Mouse (Mus musculus) midbrain, embryonic 10.5 days (tissue): Measurements from ENCODE around the gene Dnajb11. TPM values are rescaled to one million over a fixed set of nuclear protein-coding genes. Genes with fewer than 3 reads are reported as not detected.
A peak's percentile ranks its signal among the peaks of the same experiment; 100 is the strongest.

Experiments
- DNase-seq: peaks from one replicate; pipeline ENCODE4 v3.0.0-alpha.2; 2017; ENCODE audit warnings: low spot score
- H3K27ac ChIP-seq: fragments of 300-500 bp; sonication (generic); replicated peaks from 2 replicates; pipeline ENCODE4 v1.5.1; 2016; ENCODE audit warnings: mild to moderate bottlenecking
- H3K27me3 ChIP-seq: fragments of 300-500 bp; sonication (generic); 2 replicates; pipeline ENCODE4 v1.6.1; 2016; ENCODE audit warnings: low read depth, mild to moderate bottlenecking; ENCODE audit not compliant: poor library complexity, severe bottlenecking
- H3K36me3 ChIP-seq: fragments of 300-500 bp; sonication (generic); 2 replicates; pipeline ENCODE4 v1.6.1; 2016; ENCODE audit warnings: mild to moderate bottlenecking, moderate library complexity
- H3K4me1 ChIP-seq: fragments of 300-500 bp; sonication (generic); 2 replicates; pipeline ENCODE4 v1.6.1; 2016
- H3K4me3 ChIP-seq: fragments of 300-500 bp; sonication (generic); 2 replicates; pipeline ENCODE4 v1.5.1; 2016; ENCODE audit warnings: mild to moderate bottlenecking, moderate library complexity
- H3K9me3 ChIP-seq: fragments of 300-500 bp; sonication (generic); replicated peaks from 2 replicates; pipeline ENCODE4 v1.6.1; 2016; ENCODE audit warnings: mild to moderate bottlenecking
- WGBS: fragments of 180-500 bp; shearing (Covaris S2); methylation state at CpG from one replicate; pipeline ENCODE4 v1.1.7; 2016; 5-methylcytosine and 5-hydroxymethylcytosine counted together
- polyA plus RNA-seq: library from polyadenylated mRNA; unstranded; fragments of >200 nt; fragmentation: Nextera tagmentation; extraction: Ambion mirVana; gene quantifications from 2 replicates; pipeline ENCODE4 v1.2.1, GENCODE M21; 2016

Dnajb11 gene
- 86.7 and 100 TPM in 2 replicates for polyA plus RNA-seq

DNA sequence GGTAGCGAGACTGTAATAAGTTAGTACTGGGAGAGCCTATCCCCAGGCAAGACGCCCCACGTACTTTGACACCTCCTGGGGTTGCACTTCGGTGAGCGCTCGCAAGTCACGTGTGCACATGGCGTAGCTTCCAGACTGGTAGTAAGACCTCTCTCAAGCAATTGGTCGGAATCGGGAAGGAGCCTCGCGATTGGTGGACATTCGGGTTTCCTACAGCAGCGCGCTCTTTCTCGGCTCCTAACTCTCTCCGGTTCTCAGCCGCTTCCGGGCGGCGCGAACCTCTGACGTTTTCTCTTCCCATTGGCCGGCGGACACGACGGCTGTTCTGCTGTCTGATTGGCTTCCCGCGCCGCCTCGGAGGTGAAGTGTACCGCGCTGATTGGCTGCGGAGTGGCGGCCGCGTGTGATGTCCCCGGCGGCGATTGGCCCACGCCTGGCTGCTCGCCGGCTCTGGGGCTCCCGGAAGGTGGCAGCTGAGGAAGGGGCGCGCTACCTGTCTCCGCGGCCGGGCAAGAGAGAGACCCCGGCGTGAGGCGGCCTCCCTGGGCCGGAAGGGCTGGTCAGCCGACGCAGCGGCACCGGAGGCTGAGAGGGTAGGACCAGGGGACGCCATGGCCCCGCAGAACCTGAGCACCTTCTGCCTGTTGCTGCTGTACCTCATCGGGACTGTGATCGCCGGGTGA, at the start of gene Dnajb11, which contains the start of gene Tbccd1:
Gene Dnajb11 (plus strand): TSS at position 415 of the 683 bp plus-strand sequence.
Gene Tbccd1 (minus strand): TSS at position 239 of the 683 bp plus-strand sequence.
- peak within 1 kb of the TSS; percentile 86 for H3K4me3 ChIP-seq
- no peaks in the 10 kb centered on the region for H3K27me3 ChIP-seq
- WGBS: 0% methylated on average over 62 of the region's 62 CpGs

DNA sequence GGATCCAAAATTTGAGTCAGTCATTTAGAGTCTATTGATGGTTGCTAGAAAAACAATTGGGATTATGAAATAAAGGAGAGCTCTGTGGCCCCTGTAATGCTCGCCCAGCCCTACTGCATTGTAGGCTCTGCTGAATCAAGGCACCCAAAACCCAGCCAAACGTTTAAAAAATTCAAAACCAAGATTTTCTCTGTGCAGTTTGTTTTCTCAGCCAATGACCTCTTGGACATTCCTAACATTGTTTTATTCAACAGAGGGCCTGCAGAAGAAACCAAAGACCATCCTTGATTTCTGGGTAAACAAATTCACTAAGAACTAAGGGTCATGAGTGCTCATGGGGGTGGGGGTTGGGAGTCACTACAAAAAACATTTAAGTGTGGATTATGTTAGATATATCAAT, 46.2 kb upstream of the Dnajb11 start, which contains the start of gene Crygs:
Gene Crygs (minus strand): TSS at position 101 of the 400 bp plus-strand sequence.
- Histone ChIP-seq H3K36me3 (peaks cover 17% of the 10 kb centered on the region), H3K9me3 (no peaks in the 10 kb centered on the region), H3K4me3 (no peak within 1 kb of the TSS), H3K4me1 (no peaks in the 10 kb centered on the region), H3K27me3 (peaks cover 23% of the 10 kb centered on the region), H3K27ac (no peak within 1 kb of the TSS)
- WGBS: 78% methylated on average over 2 of the region's 2 CpGs
- DNase-seq: no peak

More for the DNA sequence above, at the start of gene Dnajb11, which contains the start of gene Tbccd1:
- Histone ChIP-seq H3K9me3 (no peaks in the 10 kb centered on the region), H3K4me1 (peaks cover 21% of the 10 kb centered on the region), H3K36me3 (peaks cover 29% of the 10 kb centered on the region), H3K27ac (peak within 1 kb of the TSS; percentile 90)
- peak; percentile 99 for DNase-seq

DNA sequence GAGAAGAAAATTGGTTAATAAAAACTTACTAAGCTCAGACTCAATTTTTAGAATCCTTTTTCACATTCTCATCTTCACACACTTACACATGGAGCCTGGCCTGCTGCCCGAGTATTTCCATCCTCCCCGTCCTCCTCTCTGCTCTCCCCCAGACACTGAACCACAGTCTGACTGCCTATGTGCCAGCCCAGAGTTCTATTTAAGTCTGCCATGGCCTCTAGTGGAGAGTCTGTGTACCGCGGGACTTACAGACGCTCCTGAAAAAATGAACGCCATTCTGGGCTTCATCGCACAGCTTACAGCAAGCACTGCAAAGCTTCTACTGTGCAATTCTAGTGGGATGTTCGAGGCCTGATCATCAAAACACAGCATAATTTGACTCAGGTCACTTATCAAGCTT, 36.9 kb upstream of the Dnajb11 start:
- Histone ChIP-seq H3K4me3 (no peak overlapping the region), H3K27me3 (no peaks in the 10 kb centered on the region), H3K9me3 (no peaks in the 10 kb centered on the region), H3K4me1 (no peaks in the 10 kb centered on the region), H3K27ac (no peak overlapping the region), H3K36me3 (peaks cover 32% of the 10 kb centered on the region)
- no peak for DNase-seq
- 58% methylated on average over 8 of the region's 8 CpGs for WGBS

DNA sequence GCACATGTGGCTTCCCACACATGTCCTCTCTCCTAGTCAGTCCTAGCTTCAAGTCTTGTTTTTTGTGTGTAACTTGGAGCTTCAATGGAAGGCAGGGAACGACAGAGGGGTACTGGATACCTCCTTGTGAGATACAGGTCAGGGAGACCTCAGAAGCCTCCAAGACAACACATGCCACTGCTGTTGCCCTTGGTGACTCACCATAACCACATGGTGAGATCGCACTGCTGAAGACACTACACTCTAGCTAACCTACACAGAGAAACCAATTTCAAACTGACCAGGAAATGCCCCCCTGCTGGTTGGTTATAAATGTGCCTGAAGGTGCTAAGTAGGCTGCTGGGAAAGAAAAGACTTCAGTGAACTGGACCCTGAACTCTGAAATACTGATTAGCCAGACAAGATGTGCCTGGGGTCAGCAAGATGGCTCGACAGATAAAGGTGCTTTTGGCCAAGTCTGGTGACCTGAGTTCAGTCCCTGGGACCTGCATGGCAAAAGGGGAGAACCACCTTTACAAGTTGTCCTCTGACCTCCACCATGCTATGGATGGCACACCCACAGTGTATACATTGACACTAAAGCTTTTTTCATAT, 24.6 kb upstream of the Dnajb11 start:
- Histone ChIP-seq H3K36me3 (peaks cover 52% of the 10 kb centered on the region), H3K27ac (no peak overlapping the region), H3K27me3 (no peaks in the 10 kb centered on the region), H3K4me3 (no peak overlapping the region), H3K9me3 (peaks cover 4% of the 10 kb centered on the region; the same call in 1 of the 2 replicates), H3K4me1 (no peaks in the 10 kb centered on the region)
- 86% methylated on average over 3 of the region's 3 CpGs for WGBS
- no peak for DNase-seq

DNA sequence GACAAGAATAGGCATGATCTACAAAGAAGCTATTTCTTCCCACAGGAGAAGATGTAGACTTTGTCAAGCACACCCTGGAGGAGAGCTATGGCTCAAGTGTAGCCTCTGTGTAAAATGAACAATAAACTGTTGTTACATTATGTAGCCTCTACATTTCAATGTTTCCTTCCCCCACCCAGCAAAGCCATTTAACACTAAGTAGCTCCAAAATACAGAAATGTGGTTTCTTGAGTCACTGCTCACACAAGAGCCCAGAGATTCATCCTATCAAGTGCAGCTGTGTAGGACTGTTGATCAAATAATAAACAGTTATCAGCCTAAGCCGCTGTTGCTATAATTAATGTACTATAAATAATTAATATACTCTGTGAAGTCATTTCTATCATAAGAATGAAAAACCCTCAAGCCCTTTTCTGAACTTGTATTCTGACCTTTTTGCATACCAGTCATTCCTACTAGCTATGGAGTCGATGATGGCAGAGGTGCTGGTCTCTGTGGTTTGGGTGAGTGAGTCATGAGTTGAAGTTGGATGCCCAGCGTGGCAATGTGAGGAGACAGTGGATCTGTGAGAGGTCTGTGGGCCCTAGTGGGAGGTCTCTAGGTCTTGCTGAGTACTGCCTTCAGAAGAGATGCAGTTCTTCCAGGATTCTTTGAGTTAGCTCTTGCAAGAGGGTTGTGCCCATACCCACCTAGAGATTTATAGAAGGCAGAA, 18.3 kb upstream of the Dnajb11 start:
- WGBS: 93% methylated on average over 3 of the region's 3 CpGs
- no peak overlapping the region for H3K4me3 ChIP-seq
- peaks cover 6% of the 10 kb centered on the region for H3K4me1 ChIP-seq
- peaks cover 57% of the 10 kb centered on the region for H3K36me3 ChIP-seq
- no peak for DNase-seq
- H3K27ac ChIP-seq: no peak overlapping the region
- no peaks in the 10 kb centered on the region for H3K9me3 ChIP-seq
- H3K27me3 ChIP-seq: no peaks in the 10 kb centered on the region

DNA sequence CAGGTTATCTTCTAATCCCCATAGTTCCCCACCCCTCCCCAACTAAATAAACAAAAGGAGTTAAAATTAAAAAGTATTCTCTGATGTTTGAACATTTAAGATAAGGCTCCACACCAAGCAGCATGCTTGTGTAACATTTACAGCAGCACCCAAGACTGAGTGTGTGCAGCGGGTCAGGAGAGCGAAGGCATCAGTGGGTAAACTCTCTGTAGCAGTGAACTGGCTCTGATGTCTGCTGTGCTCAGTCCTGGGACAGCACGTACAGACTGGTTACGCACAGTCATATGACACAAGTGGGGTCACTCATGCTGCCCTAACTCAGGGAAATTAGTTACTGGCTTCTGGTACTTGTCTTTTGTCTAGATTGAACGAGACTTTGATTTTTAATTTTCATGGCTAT, 14.8 kb upstream of the Dnajb11 start:
- no peaks in the 10 kb centered on the region for H3K9me3 ChIP-seq
- DNase-seq: no peak
- peaks cover 14% of the 10 kb centered on the region for H3K4me1 ChIP-seq
- H3K36me3 ChIP-seq: peaks cover 32% of the 10 kb centered on the region
- H3K27me3 ChIP-seq: no peaks in the 10 kb centered on the region
- no peak overlapping the region for H3K4me3 ChIP-seq
- no peak overlapping the region for H3K27ac ChIP-seq
- WGBS: 96% methylated on average over 5 of the region's 5 CpGs

DNA sequence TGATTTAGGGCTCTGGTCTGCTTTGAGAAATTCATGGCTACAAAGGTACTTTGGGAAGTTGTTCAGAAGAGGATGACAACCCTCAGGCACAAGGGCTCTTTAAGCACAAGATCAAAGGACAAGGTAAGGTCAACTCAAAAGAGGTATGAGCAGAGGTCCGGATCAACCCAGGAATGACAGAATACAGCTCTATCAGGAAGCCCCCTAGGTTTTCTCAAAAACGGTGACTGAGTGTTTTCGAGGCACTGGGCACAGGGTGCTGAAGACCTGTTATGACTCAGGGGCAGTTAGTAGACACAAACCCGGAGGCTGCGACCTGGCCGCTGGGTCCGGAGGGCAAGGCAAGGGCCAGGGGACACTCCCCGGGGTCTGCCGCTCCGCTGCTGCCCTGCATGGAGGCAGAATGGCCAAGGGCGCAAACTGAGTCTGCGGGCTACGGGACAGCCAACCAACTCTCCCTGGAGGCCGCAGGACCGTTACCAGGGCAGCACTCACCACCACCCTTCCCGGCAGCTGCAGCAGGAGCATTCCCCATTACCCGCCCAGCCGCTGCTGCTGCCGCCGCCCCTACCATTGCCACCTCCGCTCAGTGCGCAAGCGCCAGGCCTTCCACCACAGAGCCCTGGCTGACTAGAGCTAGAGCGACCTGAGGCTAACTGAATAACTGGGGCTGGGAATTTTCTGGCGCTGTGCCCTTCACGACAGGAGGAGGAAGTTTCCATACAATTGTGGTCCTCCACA, 13.4 kb upstream of the Dnajb11 start:
- Histone ChIP-seq H3K9me3 (no peaks in the 10 kb centered on the region), H3K4me3 (peak overlapping the region; percentile 68), H3K4me1 (peaks cover 14% of the 10 kb centered on the region), H3K27me3 (no peaks in the 10 kb centered on the region), H3K27ac (peak overlapping the region; percentile 86), H3K36me3 (peaks cover 23% of the 10 kb centered on the region)
- DNase-seq: peak; percentile 83
- 8% methylated on average over 26 of the region's 26 CpGs for WGBS

DNA sequence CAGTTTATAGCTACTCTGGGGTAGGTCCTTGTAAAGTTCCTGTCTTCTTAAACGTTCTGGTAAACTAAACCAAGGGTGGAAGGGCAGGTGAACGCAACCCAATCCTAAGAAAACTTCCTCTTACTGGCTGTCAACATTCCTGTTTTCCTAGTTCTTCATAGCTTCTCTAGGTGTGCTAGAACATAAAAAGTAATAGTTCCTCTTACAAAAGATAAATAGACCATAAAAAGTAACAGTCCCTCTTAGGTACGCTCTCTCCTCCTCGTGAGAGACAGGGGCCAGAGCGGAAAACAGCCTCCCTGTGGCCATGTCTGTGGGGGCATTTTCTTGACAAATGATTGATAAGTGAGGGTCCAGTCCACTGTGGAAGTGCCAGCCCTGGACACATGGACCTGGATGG, 12.8 kb upstream of the Dnajb11 start:
- 78% methylated on average over 5 of the region's 5 CpGs for WGBS
- Histone ChIP-seq H3K4me1 (peaks cover 14% of the 10 kb centered on the region), H3K9me3 (no peaks in the 10 kb centered on the region), H3K36me3 (peaks cover 17% of the 10 kb centered on the region), H3K27ac (peak overlapping the region; percentile 86), H3K4me3 (peak overlapping the region; percentile 68), H3K27me3 (no peaks in the 10 kb centered on the region)
- DNase-seq: no peak

DNA sequence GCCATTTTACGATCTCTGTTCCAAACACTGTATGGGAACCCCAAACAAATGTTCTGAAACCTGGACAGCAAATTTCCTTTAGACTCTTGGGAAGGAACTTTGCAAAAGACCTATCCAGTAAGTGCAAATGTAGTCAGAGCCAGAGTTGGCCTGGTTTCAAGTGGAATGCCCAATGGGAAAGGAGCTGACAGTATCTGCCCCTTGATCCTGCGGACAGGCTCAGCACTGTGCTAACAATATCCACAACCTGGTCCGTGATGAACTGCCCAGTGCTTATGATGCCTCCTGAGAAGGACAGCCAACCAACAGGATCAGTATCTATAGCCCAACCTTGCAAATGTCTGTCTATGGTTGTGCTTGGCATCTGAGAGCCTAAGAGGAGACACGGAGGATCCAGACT, 12.2 kb upstream of the Dnajb11 start:
- no peak for DNase-seq

DNA sequence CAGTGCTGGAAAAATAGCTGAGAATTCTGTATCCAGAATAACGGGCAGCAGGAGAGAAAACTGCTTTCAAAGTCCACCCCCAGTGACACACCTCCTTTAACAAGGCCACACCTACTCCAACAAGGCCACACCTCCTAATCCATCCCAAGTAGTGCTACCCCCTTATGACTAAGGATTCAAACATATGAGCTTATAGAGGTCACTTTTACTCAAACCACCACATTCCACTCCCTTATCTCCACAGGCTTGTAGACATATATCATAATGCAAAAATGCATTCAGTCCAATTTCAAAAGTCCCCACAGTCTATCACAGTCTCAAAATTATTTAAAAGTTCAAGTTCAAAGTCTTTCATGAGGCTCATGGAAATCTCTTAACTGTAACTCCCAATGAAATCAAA, 10.0 kb upstream of the Dnajb11 start:
- no peak overlapping the region for H3K4me3 ChIP-seq
- 0 out of 2 replicates have a peak, but pooled peaks cover 3% of the 10 kb centered on the region for H3K36me3 ChIP-seq
- peaks cover 14% of the 10 kb centered on the region for H3K4me1 ChIP-seq
- no peaks in the 10 kb centered on the region for H3K27me3 ChIP-seq
- WGBS: 86% methylated on average over 1 of the region's 1 CpGs
- no peak overlapping the region for H3K27ac ChIP-seq
- no peak for DNase-seq
- H3K9me3 ChIP-seq: no peaks in the 10 kb centered on the region

More for the DNA sequence above, 12.2 kb upstream of the Dnajb11 start:
- Histone ChIP-seq H3K36me3 (peaks cover 14% of the 10 kb centered on the region), H3K9me3 (no peaks in the 10 kb centered on the region), H3K27me3 (no peaks in the 10 kb centered on the region), H3K27ac (no peak overlapping the region), H3K4me1 (peaks cover 14% of the 10 kb centered on the region), H3K4me3 (no peak overlapping the region)
- WGBS: 85% methylated on average over 4 of the region's 4 CpGs

DNA sequence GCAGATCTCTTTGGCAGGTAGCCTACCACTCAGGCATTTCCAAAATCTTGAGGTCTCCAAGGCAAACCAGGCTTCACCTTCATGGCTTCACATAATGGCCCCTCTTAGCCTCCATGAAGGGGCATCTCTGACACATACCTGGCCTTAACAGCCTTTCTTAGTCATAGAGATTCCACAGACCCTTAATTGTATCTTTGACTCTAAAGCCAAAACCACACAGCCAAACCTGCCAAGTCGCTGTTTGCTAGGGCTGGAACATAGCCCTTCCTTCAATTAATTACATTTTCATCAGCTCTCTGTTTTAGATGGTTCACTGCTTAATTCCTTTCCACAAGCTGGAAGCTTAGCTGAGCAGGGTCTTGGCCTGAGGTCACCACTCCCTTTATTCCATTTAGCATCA, 9.3 kb upstream of the Dnajb11 start:
- no peaks in the 10 kb centered on the region for H3K9me3 ChIP-seq
- DNase-seq: no peak
- WGBS: 87% methylated on average over 1 of the region's 1 CpGs
- peaks cover 14% of the 10 kb centered on the region for H3K4me1 ChIP-seq
- no peak overlapping the region for H3K27ac ChIP-seq
- 0 out of 2 replicates have a peak, but pooled peaks cover 8% of the 10 kb centered on the region for H3K36me3 ChIP-seq
- H3K27me3 ChIP-seq: no peaks in the 10 kb centered on the region
- H3K4me3 ChIP-seq: no peak overlapping the region

DNA sequence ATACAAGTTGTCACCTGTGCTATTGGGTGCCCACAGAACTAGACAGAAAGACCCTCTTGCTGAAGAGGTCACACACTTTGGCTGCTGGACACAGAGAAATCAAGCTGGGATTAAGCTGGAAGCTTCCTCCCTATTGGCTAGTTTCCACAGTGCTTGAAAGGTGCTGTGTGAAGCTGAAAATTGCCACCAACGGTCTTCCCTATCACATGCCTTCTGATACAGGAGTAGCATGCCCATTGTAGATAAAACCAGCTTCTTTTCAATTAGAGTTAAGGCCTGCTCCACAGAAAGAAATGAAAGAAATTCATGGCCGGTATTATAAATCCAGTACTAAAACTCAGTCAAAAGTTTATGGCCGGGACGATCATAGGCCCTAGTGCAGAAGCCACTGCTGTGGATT, 4.9 kb upstream of the Dnajb11 start:
- H3K27ac ChIP-seq: no peak overlapping the region
- no peaks in the 10 kb centered on the region for H3K27me3 ChIP-seq

More for the DNA sequence above, 4.9 kb upstream of the Dnajb11 start:
- Histone ChIP-seq H3K4me3 (no peak overlapping the region), H3K4me1 (peaks cover 12% of the 10 kb centered on the region), H3K9me3 (no peaks in the 10 kb centered on the region), H3K36me3 (peaks cover 19% of the 10 kb centered on the region)
- WGBS: 95% methylated on average over 4 of the region's 4 CpGs
- no peak for DNase-seq
